Mouse (Mus musculus) stomach, postnatal 0 days (tissue): ENCODE measurements around the gene Atp2b2. TPM values are rescaled to one million over a fixed set of nuclear protein-coding genes. Genes with fewer than 3 reads are reported as not detected.

ENCODE experiments used
- ATAC-seq: fragments of 200-750 bp; cut with Nextera tagmentation; 2 replicates; pipeline ENCODE4 v1.8.0; 2017; ENCODE audit not compliant: low FRiP score, low TSS enrichment
- DNase-seq: peaks from one replicate; pipeline ENCODE4 v3.0.0-alpha.2; 2016; ENCODE audit warnings: low spot score
- H3K27ac ChIP-seq: fragments of 300-500 bp; sonication (generic); replicated peaks from 2 replicates; pipeline ENCODE4 v1.5.1; 2014; ENCODE audit warnings: mild to moderate bottlenecking, control low read depth
- H3K27me3 ChIP-seq: fragments of 300-500 bp; sonication (generic); 2 replicates; pipeline ENCODE4 v1.6.1; 2014; ENCODE audit warnings: low read length; ENCODE audit not compliant: control insufficient read depth, insufficient read depth
- H3K36me3 ChIP-seq: fragments of 300-500 bp; sonication (generic); 2 replicates; pipeline ENCODE4 v1.6.1; 2014; ENCODE audit warnings: low read length, mixed read lengths; ENCODE audit not compliant: control insufficient read depth, insufficient read depth
- H3K4me1 ChIP-seq: fragments of 300-500 bp; sonication (generic); replicated peaks from 2 replicates; pipeline ENCODE4 v1.6.1; 2014; ENCODE audit warnings: antibody characterized with exemption; ENCODE audit not compliant: control insufficient read depth, insufficient read depth
- H3K4me2 ChIP-seq: fragments of 300-500 bp; sonication (generic); replicated peaks from 2 replicates; pipeline ENCODE4 v1.6.1; 2014; ENCODE audit warnings: low read depth, mild to moderate bottlenecking, control low read depth, moderate library complexity
- H3K4me3 ChIP-seq: fragments of 300-500 bp; sonication (generic); 2 replicates; pipeline ENCODE4 v1.5.1; 2014; ENCODE audit warnings: low read depth, low read length, control low read depth
- H3K9ac ChIP-seq: fragments of 300-500 bp; sonication (generic); 2 replicates; pipeline ENCODE4 v1.6.1; 2014; ENCODE audit warnings: mild to moderate bottlenecking, low read length, control low read depth, mixed read lengths
- H3K9me3 ChIP-seq: fragments of 300-500 bp; sonication (generic); 2 replicates; pipeline ENCODE4 v1.6.1; 2016; ENCODE audit warnings: low read length; ENCODE audit not compliant: control insufficient read depth
- CTCF ChIP-seq: IDR thresholded peaks from 2 replicates; pipeline ENCODE4 v1.5.1; 2016; ENCODE audit warnings: antibody characterized with exemption, low read depth, mild to moderate bottlenecking, moderate library complexity
- EP300 ChIP-seq: optimal IDR thresholded peaks from 2 replicates; pipeline ENCODE3; 2016; ENCODE audit warnings: antibody characterized with exemption
- WGBS: fragments of 180-500 bp; shearing (Covaris S2); extraction: QIAGEN DNeasy Blood & Tissue Kit; methylation state at CpG from one replicate; pipeline ENCODE4 v1.1.7; 2014; 5-methylcytosine and 5-hydroxymethylcytosine counted together
- polyA plus RNA-seq: library from polyadenylated mRNA; unstranded; fragments of >200 nt; fragmentation: Nextera tagmentation; extraction: Ambion mirVana; gene quantifications from 2 replicates; pipeline ENCODE4 v1.2.1, GENCODE M21; 2015

Gene Atp2b2
- polyA plus RNA-seq, 1 experiment from 2014 or later: 0.33 TPM

- WGBS: 64% methylated on average over 9 of the region's 9 CpGs
Measured at GRCm38 (mm10) chr6:113860023-113860734, 182.2 kb downstream of the Atp2b2 start.

GRCm38 (mm10) chr6:113858317-113858716 is 184.1 kb downstream of the Atp2b2 start:
- no peak overlapping the region for H3K27ac ChIP-seq
- H3K9me3 ChIP-seq: no peaks in the 10 kb centered on the region
- H3K36me3 ChIP-seq: no peaks in the 10 kb centered on the region
- no peak overlapping the region for H3K9ac ChIP-seq
- DNase-seq (no peak), ATAC-seq (no peak)
- H3K27me3 ChIP-seq: no peaks in the 10 kb centered on the region
- no peak overlapping the region for H3K4me2 ChIP-seq
- H3K4me1 ChIP-seq: no peaks in the 10 kb centered on the region
- no peak overlapping the region for H3K4me3 ChIP-seq
- 83% methylated on average over 9 of the region's 9 CpGs for WGBS
- no peak for TF ChIP-seq EP300

More at GRCm38 (mm10) chr6:113860023-113860734, 182.2 kb downstream of the Atp2b2 start:
- Histone ChIP-seq H3K36me3 (no peaks in the 10 kb centered on the region), H3K27me3 (no peaks in the 10 kb centered on the region), H3K9ac (no peak overlapping the region), H3K27ac (no peak overlapping the region), H3K4me2 (no peak overlapping the region), H3K9me3 (no peaks in the 10 kb centered on the region), H3K4me3 (no peak overlapping the region), H3K4me1 (no peaks in the 10 kb centered on the region)
- ATAC-seq (no peak), DNase-seq (no peak)
- TF ChIP-seq EP300: no peak
- TF ChIP-seq CTCF: no peak

GRCm38 (mm10) chr6:113857310-113857873 is 185.0 kb downstream of the Atp2b2 start:
- Histone ChIP-seq H3K27ac (no peak overlapping the region), H3K36me3 (no peaks in the 10 kb centered on the region), H3K9ac (no peak overlapping the region), H3K4me2 (no peak overlapping the region), H3K9me3 (no peaks in the 10 kb centered on the region), H3K27me3 (no peaks in the 10 kb centered on the region), H3K4me1 (no peaks in the 10 kb centered on the region), H3K4me3 (no peak overlapping the region)
- DNase-seq (no peak), ATAC-seq (no peak)
- TF ChIP-seq EP300 (no peak), CTCF (no peak)
- 58% methylated on average over 2 of the region's 2 CpGs for WGBS

- H3K4me3 ChIP-seq: no peak overlapping the region
- WGBS: 86% methylated on average over 13 of the region's 15 CpGs
- H3K9me3 ChIP-seq: no peaks in the 10 kb centered on the region
- H3K4me1 ChIP-seq: no peaks in the 10 kb centered on the region
- no peak overlapping the region for H3K9ac ChIP-seq
- no peak for ATAC-seq
- no peak for TF ChIP-seq EP300
- no peak for DNase-seq
- no peaks in the 10 kb centered on the region for H3K36me3 ChIP-seq
- no peak overlapping the region for H3K27ac ChIP-seq
- H3K4me2 ChIP-seq: no peak overlapping the region
- H3K27me3 ChIP-seq: no peaks in the 10 kb centered on the region
Measured at GRCm38 (mm10) chr6:113856790-113857189, 185.6 kb downstream of the Atp2b2 start.

- ATAC-seq: no peak
- DNase-seq: no peak
- TF ChIP-seq CTCF: no peak
- TF ChIP-seq EP300: no peak
- H3K9me3 ChIP-seq: no peaks in the 10 kb centered on the region
- H3K27me3 ChIP-seq: no peaks in the 10 kb centered on the region
- 100% methylated on average over 1 of the region's 1 CpGs for WGBS
- H3K4me2 ChIP-seq: no peak overlapping the region
- no peak overlapping the region for H3K27ac ChIP-seq
- H3K4me1 ChIP-seq: no peaks in the 10 kb centered on the region
- H3K4me3 ChIP-seq: no peak overlapping the region
- H3K9ac ChIP-seq: no peak overlapping the region
- no peaks in the 10 kb centered on the region for H3K36me3 ChIP-seq
Measured at GRCm38 (mm10) chr6:113856095-113856646, 186.2 kb downstream of the Atp2b2 start.

GRCm38 (mm10) chr6:113855581-113855980 is 186.8 kb downstream of the Atp2b2 start:
- Histone ChIP-seq H3K4me3 (no peak overlapping the region), H3K27ac (no peak overlapping the region), H3K36me3 (no peaks in the 10 kb centered on the region), H3K27me3 (no peaks in the 10 kb centered on the region), H3K9me3 (no peaks in the 10 kb centered on the region), H3K9ac (no peak overlapping the region), H3K4me2 (no peak overlapping the region), H3K4me1 (no peaks in the 10 kb centered on the region)
- no peak for TF ChIP-seq CTCF
- DNase-seq (no peak), ATAC-seq (no peak)
